Mouse (Mus musculus): ENCODE measurements around the gene Atp10b.
"Not testable (repeated sequence)": the region's sequence is repeated elsewhere in the genome, so short reads cannot be mapped to it uniquely, and the experiment has no call there.

Atp10b gene

DNA sequence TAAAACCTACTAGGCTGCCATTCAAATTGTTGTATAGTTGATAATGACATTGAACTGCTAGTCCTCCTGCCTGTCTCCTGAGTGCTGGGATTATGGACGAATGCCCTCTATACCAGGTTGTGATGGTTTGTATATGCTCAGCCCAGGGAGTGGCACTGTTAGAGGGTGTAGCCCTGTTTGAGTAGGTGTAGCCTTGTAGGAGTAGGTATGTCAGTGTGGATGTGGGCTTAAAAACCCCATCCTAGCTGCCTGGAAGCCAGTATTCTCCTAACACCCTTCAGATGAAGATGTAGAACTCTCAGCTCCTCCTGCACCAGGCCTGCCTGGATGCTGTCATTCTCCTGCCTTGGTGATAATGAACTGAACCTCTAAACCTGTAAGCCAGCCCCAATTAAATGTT lies at the start of gene Atp10b:
Atp10b (plus strand) TSS at position 301 of the 400 bp plus-strand sequence.
- DNase-seq (ENCODE audit: low read depth, low spot score) = no peak

DNA sequence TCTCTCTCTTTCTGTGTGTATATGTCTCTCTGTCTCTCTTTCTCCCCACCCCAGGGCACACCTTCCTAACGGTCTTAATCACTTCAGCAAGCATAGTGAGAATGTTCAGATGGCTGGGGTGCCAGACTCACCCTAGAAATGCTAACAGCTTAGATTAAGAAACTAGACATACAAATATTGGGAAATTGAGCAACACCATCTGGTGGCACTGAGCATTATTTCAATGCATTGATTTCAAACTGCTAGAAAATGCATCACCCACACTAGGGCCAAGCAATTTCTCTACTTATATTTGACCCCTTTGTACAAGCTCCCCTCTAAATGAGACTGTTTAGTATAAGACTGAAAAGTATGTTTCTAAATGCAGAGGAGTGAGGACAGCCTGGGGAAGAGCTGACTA lies 48.3 kb upstream of the Atp10b start:
- no peak for DNase-seq (ENCODE audit: low read depth, low spot score)

DNA sequence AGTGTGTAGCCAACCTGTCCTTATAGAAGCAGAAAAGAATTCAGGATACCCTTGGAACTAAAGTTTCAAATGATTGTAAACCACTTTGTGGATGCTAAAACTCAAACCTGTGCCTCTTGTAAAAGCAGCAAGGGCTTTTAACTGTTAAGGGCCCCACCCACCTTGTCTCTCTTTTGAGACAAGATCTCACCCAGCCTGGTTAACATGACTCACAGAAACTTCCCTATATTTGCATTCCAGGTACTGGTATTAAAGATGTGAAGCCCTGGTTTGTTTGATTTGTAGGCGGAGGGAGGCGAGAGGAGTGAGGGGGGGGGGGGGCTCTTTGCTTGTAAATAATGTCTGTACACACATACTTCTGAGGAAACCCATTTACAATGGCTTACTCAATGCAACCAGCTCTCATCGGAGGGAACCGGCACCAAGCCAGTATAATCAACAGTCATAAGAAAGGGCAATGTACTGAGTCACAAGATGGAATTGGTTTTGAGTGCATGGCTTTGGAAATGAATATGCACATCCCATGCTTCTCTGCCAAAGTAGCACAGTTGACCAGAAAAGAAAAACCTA lies 23.7 kb upstream of the Atp10b start:
- DNase-seq (ENCODE audit: low read depth, low spot score) = no peak

- DNase-seq (ENCODE audit: low read depth, low spot score) = peak; percentile 2
Observed at GRCm38 (mm10) chr11:43126573-43126972, 23.1 kb upstream of the Atp10b start.

- DNase-seq (ENCODE audit: low read depth, low spot score) = no peak
Observed at GRCm38 (mm10) chr11:43141296-43141695, 8.4 kb upstream of the Atp10b start.

- no peak for DNase-seq (ENCODE audit: low read depth, low spot score)
Observed at GRCm38 (mm10) chr11:43142811-43143210, 6.9 kb upstream of the Atp10b start.

GRCm38 (mm10) chr11:43144178-43144577 lies 5.5 kb upstream of the Atp10b start:
- no peak for DNase-seq (ENCODE audit: low read depth, low spot score)

- DNase-seq (ENCODE audit: low read depth, low spot score) = not testable (repeated sequence)
Observed at GRCm38 (mm10) chr11:43144882-43145281, 4.8 kb upstream of the Atp10b start.

- no peak for DNase-seq (ENCODE audit: low read depth, low spot score)
Observed at GRCm38 (mm10) chr11:43147380-43147779, 2.3 kb upstream of the Atp10b start.

GRCm38 (mm10) chr11:43148341-43148740 lies 1.3 kb upstream of the Atp10b start:
- DNase-seq (ENCODE audit: low read depth, low spot score) = no peak

DNA sequence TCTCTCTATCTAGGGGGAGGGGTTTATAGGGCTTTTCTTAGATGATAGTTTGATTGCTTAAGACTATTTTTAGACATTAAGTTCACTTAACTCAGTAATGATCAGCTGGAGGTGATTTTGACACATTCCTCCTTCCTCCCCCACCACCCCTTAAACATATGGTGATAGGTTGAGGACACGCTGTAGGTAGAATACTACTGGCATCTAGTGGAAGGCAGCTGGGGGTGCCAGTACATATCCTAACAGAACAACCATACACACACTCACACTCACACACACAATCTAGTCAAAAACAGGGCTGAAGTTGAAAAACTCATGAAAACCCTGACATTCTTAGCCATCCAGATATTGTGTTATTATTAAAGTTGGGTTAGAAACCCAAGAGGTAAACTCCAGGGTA lies 5.3 kb downstream of the Atp10b start:
- DNase-seq (ENCODE audit: low read depth, low spot score) = no peak

DNA sequence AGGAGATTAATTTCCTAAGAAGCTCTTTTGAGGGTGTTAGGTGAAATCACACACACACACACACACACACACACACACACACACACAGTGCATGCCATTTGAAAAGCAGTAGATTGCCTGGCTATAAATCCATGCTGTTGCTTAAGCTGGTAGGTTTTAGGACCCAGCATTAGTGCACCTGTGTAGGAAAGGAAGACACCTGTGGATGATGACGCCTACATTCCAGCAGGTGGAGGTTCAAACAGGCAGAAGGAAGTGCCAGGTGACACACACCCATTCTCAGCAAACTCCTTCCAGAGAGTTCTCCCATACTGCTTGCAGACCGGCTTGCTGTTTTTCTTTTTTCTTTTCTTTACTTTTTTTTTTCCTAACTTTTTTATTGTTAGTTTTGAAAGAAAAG lies 5.7 kb downstream of the Atp10b start:
- no peak for DNase-seq (ENCODE audit: low read depth, low spot score)

DNA sequence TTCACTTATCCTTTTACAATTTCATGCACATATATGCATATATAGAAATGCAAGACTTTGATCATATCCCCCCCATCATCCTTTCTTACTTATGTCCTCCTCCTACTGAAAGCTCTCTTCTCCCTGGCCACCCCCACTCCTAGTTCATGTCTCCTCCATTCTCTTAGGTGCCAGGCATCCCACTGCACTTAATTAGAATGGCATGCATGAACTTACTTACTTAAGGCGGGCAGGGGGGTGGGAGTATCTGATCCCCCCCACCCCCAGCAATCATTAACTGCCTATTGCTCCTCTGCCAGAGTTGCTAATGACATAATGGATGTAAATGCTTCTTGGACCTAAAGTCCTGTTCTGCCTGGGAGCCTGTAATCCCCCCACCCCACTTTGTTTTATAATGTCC lies 9.1 kb downstream of the Atp10b start:
- DNase-seq (ENCODE audit: low read depth, low spot score) = no peak

GRCm38 (mm10) chr11:43160188-43160942 lies 10.7 kb downstream of the Atp10b start:
- no peak for DNase-seq (ENCODE audit: low read depth, low spot score)

- no peak for DNase-seq (ENCODE audit: low read depth, low spot score)
Observed at GRCm38 (mm10) chr11:43170601-43171000, 20.9 kb downstream of the Atp10b start.

- no peak for DNase-seq (ENCODE audit: low read depth, low spot score)
Observed at GRCm38 (mm10) chr11:43174359-43175116, 24.9 kb downstream of the Atp10b start.

DNA sequence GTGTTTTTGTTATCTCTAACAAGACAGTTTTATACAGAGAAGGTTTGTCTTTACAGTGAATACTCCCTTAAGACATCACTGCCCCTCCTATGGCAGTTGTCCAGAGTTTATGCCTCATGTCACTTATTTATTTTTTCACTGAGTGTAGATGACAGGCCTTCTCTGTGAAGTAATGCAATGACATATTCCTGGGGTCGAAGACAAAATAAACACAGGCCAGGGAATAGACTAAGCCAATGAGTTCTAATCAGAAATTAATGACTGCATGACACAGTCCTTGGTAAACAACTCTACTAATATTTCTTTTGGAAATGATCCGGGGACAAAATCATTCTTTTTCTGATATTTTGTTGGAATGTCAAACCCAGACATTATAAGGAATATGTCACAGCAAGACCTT lies 32.7 kb downstream of the Atp10b start:
- DNase-seq (ENCODE audit: low read depth, low spot score) = no peak

- no peak for DNase-seq (ENCODE audit: low read depth, low spot score)
Observed at GRCm38 (mm10) chr11:43182816-43183215, 33.1 kb downstream of the Atp10b start.

- DNase-seq (ENCODE audit: low read depth, low spot score) = no peak
Observed at GRCm38 (mm10) chr11:43183457-43183856, 33.8 kb downstream of the Atp10b start.

- peak; percentile 10 for DNase-seq (ENCODE audit: low read depth, low spot score)
Observed at GRCm38 (mm10) chr11:43186291-43186690, 36.6 kb downstream of the Atp10b start.

DNA sequence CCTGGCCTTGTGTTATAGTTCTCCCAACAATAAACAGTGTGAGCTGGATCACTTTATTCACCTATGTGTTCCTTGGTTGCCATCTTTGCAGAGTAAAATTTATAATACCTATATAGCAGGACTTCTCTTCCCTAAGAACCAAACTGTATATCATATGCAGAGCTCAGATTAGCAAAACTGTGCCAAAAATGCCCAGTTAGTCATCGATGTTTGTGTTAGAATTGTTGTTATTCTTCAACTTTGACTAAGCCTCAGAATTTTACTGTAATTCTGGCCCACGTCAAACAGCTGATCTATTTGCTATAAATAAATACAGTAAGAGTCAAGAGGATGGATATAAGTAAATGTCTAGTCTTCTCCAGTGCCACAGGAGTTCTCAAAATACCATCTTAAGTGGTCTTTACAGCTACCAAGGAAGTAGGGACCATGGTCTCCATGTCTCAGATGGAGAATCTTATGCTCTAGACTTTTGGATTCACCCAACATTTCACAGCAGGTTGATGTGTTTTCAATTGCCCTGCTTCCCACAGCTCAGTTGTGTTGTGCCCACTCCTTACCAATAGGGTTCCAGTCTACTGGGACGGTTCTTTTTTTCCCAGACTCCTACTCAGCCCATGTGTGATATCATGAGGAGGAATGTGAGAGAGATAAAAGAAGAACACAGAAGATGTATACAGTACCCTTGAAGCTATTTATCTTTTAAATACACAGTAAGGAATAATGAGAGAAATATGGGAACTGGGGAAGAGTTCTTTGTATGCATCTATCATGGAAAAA lies 40.3 kb downstream of the Atp10b start:
- DNase-seq (ENCODE audit: low read depth, low spot score) = no peak

DNA sequence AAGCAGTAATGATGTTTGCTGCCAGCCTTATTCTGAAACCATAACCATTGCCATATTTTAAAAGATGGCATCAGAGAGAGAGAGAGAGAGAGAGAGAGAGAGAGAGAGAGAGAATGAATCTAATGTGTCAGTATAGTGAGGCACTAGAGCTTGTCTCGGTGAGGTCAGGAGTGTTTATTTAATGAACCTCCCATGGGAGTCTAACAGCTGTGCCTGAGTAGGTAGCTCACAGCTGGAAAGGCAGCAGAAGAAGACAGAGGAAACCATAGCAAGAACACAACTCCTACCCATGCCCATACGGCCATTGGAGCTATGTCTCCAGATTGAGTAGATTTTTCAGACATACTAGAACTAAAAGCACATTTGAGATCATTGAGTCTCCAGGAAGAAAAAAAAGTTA lies 49.1 kb downstream of the Atp10b start:
- no peak for DNase-seq (ENCODE audit: low read depth, low spot score)

Data from R1 (cell line).